Mouse (Mus musculus) G1E (cell line): ENCODE data around the gene Zfpm1.

ENCODE experiments used
- CTCF ChIP-seq: IDR thresholded peaks from 2 replicates; pipeline ENCODE4 v1.5.1; 2012; ENCODE audit warnings: low read depth, low read length, inconsistent platforms, mixed read lengths
- GATA1 ChIP-seq: IDR thresholded peaks from 2 replicates; pipeline ENCODE4 v1.6.1; 2012; ENCODE audit warnings: borderline replicate concordance, low read length, inconsistent platforms, mixed read lengths
- GATA2 ChIP-seq: IDR thresholded peaks from 2 replicates; pipeline ENCODE4 v1.6.1; 2012; ENCODE audit warnings: low read depth, low read length, inconsistent platforms, borderline replicate concordance
- POLR2AphosphoS5 ChIP-seq: IDR thresholded peaks from 2 replicates; pipeline ENCODE4 v1.6.1; 2012; ENCODE audit warnings: low read depth, low read length, inconsistent platforms; ENCODE audit not compliant: insufficient replicate concordance
- TAL1 ChIP-seq: conservative IDR thresholded peaks from 2 replicates; pipeline ENCODE4 v1.6.1; 2012; ENCODE audit warnings: low read depth, low read length, inconsistent platforms, mixed read lengths

GRCm38 (mm10) chr8:122329553-122330239 is 47.8 kb downstream of the Zfpm1 start:
- TF ChIP-seq POLR2AphosphoS5 (no peak), CTCF (no peak), TAL1 (no peak), GATA1 (no peak), GATA2 (no peak)
